Mouse (Mus musculus): ENCODE measurements around the gene Pxk. TPM values are rescaled to one million over a fixed set of nuclear protein-coding genes. Genes with fewer than 3 reads are reported as not detected.
A peak's percentile ranks its signal among the peaks of the same experiment; 100 is the strongest.
"Not testable (repeated sequence)": the region's sequence is repeated elsewhere in the genome, so short reads cannot be mapped to it uniquely, and the experiment has no call there.

Gene Pxk
- polyA plus RNA-seq, 1 experiment: 20.0 TPM

GRCm38 (mm10) chr14:8148842-8149241, 50.8 kb downstream of the Pxk start:
- Histone ChIP-seq H3K27ac (replicated peaks; ENCODE audit: low read depth, low read length) (no peak overlapping the region), H3K4me3 (ENCODE audit: insufficient read depth, low read depth, low read length) (no peak overlapping the region)

GRCm38 (mm10) chr14:8151757-8152156, 53.7 kb downstream of the Pxk start:
- Histone ChIP-seq H3K27ac (replicated peaks; ENCODE audit: low read depth, low read length) (no peak overlapping the region), H3K4me1 (ENCODE audit: control insufficient read depth, insufficient read depth, insufficient read length, low read length) (no peaks in the 10 kb centered on the region), H3K4me3 (ENCODE audit: insufficient read depth, low read depth, low read length) (no peak overlapping the region)

More at GRCm38 (mm10) chr14:8148842-8149241, 50.8 kb downstream of the Pxk start:
- H3K4me1 ChIP-seq (ENCODE audit: control insufficient read depth, insufficient read depth, insufficient read length, low read length): no peaks in the 10 kb centered on the region

GRCm38 (mm10) chr14:8154072-8154471, 56.1 kb downstream of the Pxk start:
- Histone ChIP-seq H3K4me1 (ENCODE audit: control insufficient read depth, insufficient read depth, insufficient read length, low read length) (no peaks in the 10 kb centered on the region), H3K4me3 (ENCODE audit: insufficient read depth, low read depth, low read length) (no peak overlapping the region), H3K27ac (replicated peaks; ENCODE audit: low read depth, low read length) (no peak overlapping the region)

- no peaks in the 10 kb centered on the region for H3K4me1 ChIP-seq (ENCODE audit: control insufficient read depth, insufficient read depth, insufficient read length, low read length)
- no peak overlapping the region for H3K27ac ChIP-seq (replicated peaks; ENCODE audit: low read depth, low read length)
- H3K4me3 ChIP-seq (ENCODE audit: insufficient read depth, low read depth, low read length): no peak overlapping the region
Measured at GRCm38 (mm10) chr14:8156947-8157346, 58.9 kb downstream of the Pxk start.

GRCm38 (mm10) chr14:8158721-8159120, 60.7 kb downstream of the Pxk start:
- Histone ChIP-seq H3K27ac (replicated peaks; ENCODE audit: low read depth, low read length) (no peak overlapping the region), H3K4me3 (ENCODE audit: insufficient read depth, low read depth, low read length) (no peak overlapping the region), H3K4me1 (ENCODE audit: control insufficient read depth, insufficient read depth, insufficient read length, low read length) (no peaks in the 10 kb centered on the region)

- H3K27ac ChIP-seq (replicated peaks; ENCODE audit: low read depth, low read length): no peak overlapping the region
- no peaks in the 10 kb centered on the region for H3K4me1 ChIP-seq (ENCODE audit: control insufficient read depth, insufficient read depth, insufficient read length, low read length)
- H3K4me3 ChIP-seq (ENCODE audit: insufficient read depth, low read depth, low read length): no peak overlapping the region
Measured at GRCm38 (mm10) chr14:8159141-8159540, 61.1 kb downstream of the Pxk start.

- no peak overlapping the region for H3K27ac ChIP-seq (replicated peaks; ENCODE audit: low read depth, low read length)
- H3K4me3 ChIP-seq (ENCODE audit: insufficient read depth, low read depth, low read length): no peak overlapping the region
- no peaks in the 10 kb centered on the region for H3K4me1 ChIP-seq (ENCODE audit: control insufficient read depth, insufficient read depth, insufficient read length, low read length)
Measured at GRCm38 (mm10) chr14:8161777-8162176, 63.8 kb downstream of the Pxk start.

- Histone ChIP-seq H3K4me1 (ENCODE audit: control insufficient read depth, insufficient read depth, insufficient read length, low read length) (no peaks in the 10 kb centered on the region), H3K27ac (replicated peaks; ENCODE audit: low read depth, low read length) (no peak overlapping the region), H3K4me3 (ENCODE audit: insufficient read depth, low read depth, low read length) (no peak overlapping the region)
Measured at GRCm38 (mm10) chr14:8164463-8164862, 66.5 kb downstream of the Pxk start.

- Histone ChIP-seq H3K27ac (replicated peaks; ENCODE audit: low read depth, low read length) (peak within 1 kb of the TSS; percentile 81), H3K4me1 (ENCODE audit: control insufficient read depth, insufficient read depth, insufficient read length, low read length) (no peaks in the 10 kb centered on the region), H3K4me3 (ENCODE audit: insufficient read depth, low read depth, low read length) (peak within 1 kb of the TSS; percentile 98)
Measured at GRCm38 (mm10) chr14:8172507-8173410, 74.7 kb downstream of the Pxk start, which contains the start of gene Pdhb. TSS of gene Pdhb (minus strand) at chr14:8173025.

- not testable (repeated sequence) for H3K4me1 ChIP-seq (ENCODE audit: control insufficient read depth, insufficient read depth, insufficient read length, low read length)
- peak overlapping the region; percentile 55 for H3K4me3 ChIP-seq (ENCODE audit: insufficient read depth, low read depth, low read length)
- peak overlapping the region; percentile 17 for H3K27ac ChIP-seq (replicated peaks; ENCODE audit: low read depth, low read length)
Measured at GRCm38 (mm10) chr14:8173542-8174250, 75.7 kb downstream of the Pxk start.

GRCm38 (mm10) chr14:8174634-8175033, 76.6 kb downstream of the Pxk start:
- Histone ChIP-seq H3K27ac (replicated peaks; ENCODE audit: low read depth, low read length) (peak overlapping the region; percentile 77), H3K4me3 (ENCODE audit: insufficient read depth, low read depth, low read length) (no peak overlapping the region), H3K4me1 (ENCODE audit: control insufficient read depth, insufficient read depth, insufficient read length, low read length) (no peaks in the 10 kb centered on the region)

GRCm38 (mm10) chr14:8176251-8176650, 78.2 kb downstream of the Pxk start:
- Histone ChIP-seq H3K27ac (replicated peaks; ENCODE audit: low read depth, low read length) (no peak overlapping the region), H3K4me1 (ENCODE audit: control insufficient read depth, insufficient read depth, insufficient read length, low read length) (no peaks in the 10 kb centered on the region), H3K4me3 (ENCODE audit: insufficient read depth, low read depth, low read length) (no peak overlapping the region)

GRCm38 (mm10) chr14:8180371-8181035, 82.5 kb downstream of the Pxk start:
- H3K4me1 ChIP-seq (ENCODE audit: control insufficient read depth, insufficient read depth, insufficient read length, low read length): no peaks in the 10 kb centered on the region
- no peak overlapping the region for H3K27ac ChIP-seq (replicated peaks; ENCODE audit: low read depth, low read length)
- H3K4me3 ChIP-seq (ENCODE audit: insufficient read depth, low read depth, low read length): no peak overlapping the region

GRCm38 (mm10) chr14:8183330-8183729, 85.3 kb downstream of the Pxk start:
- H3K27ac ChIP-seq (replicated peaks; ENCODE audit: low read depth, low read length): no peak overlapping the region
- H3K4me1 ChIP-seq (ENCODE audit: control insufficient read depth, insufficient read depth, insufficient read length, low read length): no peaks in the 10 kb centered on the region
- no peak overlapping the region for H3K4me3 ChIP-seq (ENCODE audit: insufficient read depth, low read depth, low read length)

All from brown adipose tissue, adult 24 weeks (tissue).